18 mouse cellular contexts compared by ENCODE assay signal in genomic region chr5:107139800-107140651, GRCm38 (mm10).
DNase-seq lines count a peak whose midpoint lies in the region; ATAC-seq and TF ChIP-seq lines count a peak whose summit lies in the region.
"Had no signal": no experiment of that assay in that cellular context is flagged by ENCODE, and none has a peak within 500 bp of the region (broad histone marks: within the 10 kb centered on the region; RNA-seq: fewer than 3 reads in every experiment).

No protein-coding gene starts in this region.

- no peak overlapping the region for H3K9ac ChIP-seq in hindbrain, embryonic 11.5 days (ENCODE audit: low read depth, low read length)
- no peak overlapping the region for H3K9ac ChIP-seq in hindbrain, postnatal 0 days (replicated peaks; ENCODE audit: low read length)
- H3K9ac ChIP-seq in forebrain, embryonic 14.5 days (ENCODE audit: low read length), result no peak overlapping the region
- H3K9ac ChIP-seq in midbrain, embryonic 15.5 days, result no peak overlapping the region
- H3K9ac ChIP-seq: embryonic facial prominence, embryonic 12.5 days; kidney, embryonic 15.5 days had no signal

- no peak overlapping the region for H3K4me2 ChIP-seq in hindbrain, embryonic 11.5 days (replicated peaks; ENCODE audit: low read depth, low read length)
- H3K4me2 ChIP-seq in hindbrain, postnatal 0 days (ENCODE audit: low read depth, low read length), result no peak overlapping the region
- H3K4me2 ChIP-seq in forebrain, embryonic 14.5 days (ENCODE audit: low read length), result no peak overlapping the region
- no peak overlapping the region for H3K4me2 ChIP-seq in midbrain, embryonic 15.5 days
- H3K4me2 ChIP-seq: embryonic facial prominence, embryonic 12.5 days; kidney, embryonic 15.5 days had no signal

- no peaks in the 10 kb centered on the region for H3K36me3 ChIP-seq in hindbrain, embryonic 11.5 days (ENCODE audit: control insufficient read depth, insufficient read depth, low read length)
- H3K36me3 ChIP-seq in hindbrain, postnatal 0 days (ENCODE audit: insufficient read depth, low read length), result no peaks in the 10 kb centered on the region
- no peaks in the 10 kb centered on the region for H3K36me3 ChIP-seq in forebrain, embryonic 14.5 days (ENCODE audit: control insufficient read depth, insufficient read depth, low read length)
- no peaks in the 10 kb centered on the region for H3K36me3 ChIP-seq in midbrain, embryonic 15.5 days (replicated peaks)

- whole genome bisulfite sequencing in hindbrain, embryonic 11.5 days, result 53% methylated on average over 11 of the region's 11 CpGs
- WGBS in hindbrain, postnatal 0 days, result 55% methylated on average over 11 of the region's 11 CpGs
- 59% methylated on average over 11 of the region's 11 CpGs for WGBS in forebrain, embryonic 14.5 days
- WGBS in midbrain, embryonic 15.5 days, result 70% methylated on average over 11 of the region's 11 CpGs

- peak overlapping the region; percentile 49 for H3K27ac ChIP-seq in gastrocnemius, adult 2 months
- H3K27ac ChIP-seq in hindbrain, embryonic 11.5 days (ENCODE audit: low read depth, low read length), result 0 out of 2 replicates have a peak overlapping the region, but pooled peaks have one; percentile 18
- H3K27ac ChIP-seq in hindbrain, postnatal 0 days, result no peak overlapping the region
- H3K27ac ChIP-seq in forebrain, embryonic 14.5 days (ENCODE audit: low read depth, low read length), result no peak overlapping the region
- H3K27ac ChIP-seq in midbrain, embryonic 15.5 days, result no peak overlapping the region
- H3K27ac ChIP-seq: embryonic facial prominence, embryonic 12.5 days; heart, embryonic 10.5 days; kidney, embryonic 15.5 days had no signal

- intact Hi-C loops in gastrocnemius, adult 2 months (cut with DNase I), result no loop called here

- no peaks in the 10 kb centered on the region for H3K9me3 ChIP-seq in hindbrain, embryonic 11.5 days (ENCODE audit: control insufficient read depth, low read length)
- H3K9me3 ChIP-seq in hindbrain, postnatal 0 days (ENCODE audit: low read length), result no peaks in the 10 kb centered on the region
- H3K9me3 ChIP-seq in forebrain, embryonic 14.5 days (replicated peaks; ENCODE audit: control insufficient read depth, low read length), result no peaks in the 10 kb centered on the region
- H3K9me3 ChIP-seq in midbrain, embryonic 15.5 days, result no peaks in the 10 kb centered on the region
- H3K9me3 ChIP-seq: embryonic facial prominence, embryonic 12.5 days; heart, embryonic 10.5 days; kidney, embryonic 15.5 days had no signal

- TF ChIP-seq CTCF in gastrocnemius, adult 2 months (IDR thresholded peaks at IDR 0.05), result no peak
- no peak for TF ChIP-seq CTCF in hindbrain, postnatal 0 days (IDR thresholded peaks at IDR 0.05; ENCODE audit: low read depth)

- H3K4me3 ChIP-seq in gastrocnemius, adult 2 months, result no peak overlapping the region
- no peak overlapping the region for H3K4me3 ChIP-seq in hindbrain, embryonic 11.5 days (ENCODE audit: low read depth, low read length)
- H3K4me3 ChIP-seq in hindbrain, postnatal 0 days (ENCODE audit: low read length), result no peak overlapping the region
- H3K4me3 ChIP-seq in forebrain, embryonic 14.5 days (ENCODE audit: low read depth, low read length), result no peak overlapping the region
- no peak overlapping the region for H3K4me3 ChIP-seq in midbrain, embryonic 15.5 days
- H3K4me3 ChIP-seq: embryonic facial prominence, embryonic 12.5 days; heart, embryonic 10.5 days; kidney, embryonic 15.5 days had no signal

- peak; percentile 60 for ATAC-seq in hindbrain, embryonic 11.5 days (ENCODE audit: low FRiP score)
- ATAC-seq in hindbrain, postnatal 0 days, result no peak
- peak; percentile 42 for ATAC-seq in forebrain, embryonic 14.5 days
- ATAC-seq in midbrain, embryonic 15.5 days (replicated peaks), result no peak
- ATAC-seq: intestine, embryonic 16.5 days had no signal

- no peaks in the 10 kb centered on the region for H3K4me1 ChIP-seq in hindbrain, embryonic 11.5 days (replicated peaks; ENCODE audit: control insufficient read depth, insufficient read depth, low read length)
- no peaks in the 10 kb centered on the region for H3K4me1 ChIP-seq in hindbrain, postnatal 0 days (ENCODE audit: insufficient read depth, low read length)
- peaks cover 5% of the 10 kb centered on the region for H3K4me1 ChIP-seq in forebrain, embryonic 14.5 days (ENCODE audit: control insufficient read depth, insufficient read depth, low read length)
- H3K4me1 ChIP-seq in midbrain, embryonic 15.5 days, result peaks cover 15% of the 10 kb centered on the region

- no peaks in the 10 kb centered on the region for H3K27me3 ChIP-seq in hindbrain, embryonic 11.5 days (ENCODE audit: control insufficient read depth, insufficient read depth, low read length)
- no peaks in the 10 kb centered on the region for H3K27me3 ChIP-seq in hindbrain, postnatal 0 days (ENCODE audit: insufficient read depth, low read length)
- H3K27me3 ChIP-seq in forebrain, embryonic 14.5 days (replicated peaks; ENCODE audit: control insufficient read depth, insufficient read depth, low read length), result peaks cover 10% of the 10 kb centered on the region
- H3K27me3 ChIP-seq in midbrain, embryonic 15.5 days (replicated peaks), result no peaks in the 10 kb centered on the region
- H3K27me3 ChIP-seq: embryonic facial prominence, embryonic 12.5 days; kidney, embryonic 15.5 days had no signal

- no peak for DNase-seq in gastrocnemius, adult 2 months
- DNase-seq in gastrocnemius, postnatal 10 days, result no peak
- peak; percentile 36 for DNase-seq in hindbrain, embryonic 11.5 days (ENCODE audit: low spot score)
- no peak for DNase-seq in hindbrain, postnatal 0 days (ENCODE audit: low spot score)
- peak; percentile 71 for DNase-seq in forebrain, embryonic 14.5 days (ENCODE audit: low spot score)
- DNase-seq in retina, embryonic 14.5 days (ENCODE audit: low spot score), result peak; percentile 52
- DNase-seq: adrenal gland, postnatal 10 days; cerebellum, adult 11-12 months; cerebellum, adult 9-10 months; cerebellum, postnatal 25 days; gastrocnemius, postnatal 14 days; heart, postnatal 10 days; kidney, adult 2 months had no signal

Comparison
In these comparisons a context has a peak if more than half of its experiments do, and no peak if none do; other contexts are left out.
1. DNase-seq: peak in hindbrain, embryonic 11.5 days (single experiment), forebrain, embryonic 14.5 days (single experiment) and retina, embryonic 14.5 days (single experiment); none in gastrocnemius, adult 2 months (single experiment), gastrocnemius, postnatal 10 days (single experiment) and hindbrain, postnatal 0 days (single experiment).
2. H3K27ac ChIP-seq: peak in gastrocnemius, adult 2 months (single experiment) and hindbrain, embryonic 11.5 days (single experiment); none in hindbrain, postnatal 0 days (single experiment), forebrain, embryonic 14.5 days (single experiment) and midbrain, embryonic 15.5 days (single experiment).
3. ATAC-seq: peak in hindbrain, embryonic 11.5 days (single experiment) and forebrain, embryonic 14.5 days (single experiment); none in hindbrain, postnatal 0 days (single experiment) and midbrain, embryonic 15.5 days (single experiment).